In genomic region chr15:5127487-5127886, GRCm38 (mm10) we compare ENCODE assay signal across 13 mouse cellular contexts.
"Had no signal": no experiment of that assay in that cellular context is flagged by ENCODE, and none has a peak within 500 bp of the region (broad histone marks: within the 10 kb centered on the region; RNA-seq: fewer than 3 reads in every experiment).

No protein-coding gene starts in this region.

- H3K9ac ChIP-seq: midbrain, embryonic 15.5 days; neural tube, embryonic 13.5 days; stomach, embryonic 15.5 days had no signal

- H3K9me3 ChIP-seq: limb, embryonic 10.5 days; midbrain, embryonic 15.5 days; neural tube, embryonic 13.5 days; stomach, embryonic 15.5 days had no signal

- H3K4me3 ChIP-seq: layer of hippocampus, adult 2 months; limb, embryonic 10.5 days; midbrain, embryonic 15.5 days; neural tube, embryonic 13.5 days; stomach, embryonic 15.5 days had no signal

- H3K27me3 ChIP-seq: midbrain, embryonic 15.5 days; neural tube, embryonic 13.5 days; stomach, embryonic 15.5 days had no signal

- DNase-seq: kidney, adult 11 months; kidney, adult 9 months; kidney, postnatal 4 days; lung, adult 18-20 months; right cerebral cortex, postnatal 14 days; thymus, postnatal 4 days had no signal

- H3K4me2 ChIP-seq: midbrain, embryonic 11.5 days; midbrain, embryonic 15.5 days; neural tube, embryonic 13.5 days; stomach, embryonic 15.5 days had no signal

- H3K27ac ChIP-seq: kidney, postnatal 0 days; layer of hippocampus, adult 2 months; limb, embryonic 10.5 days; midbrain, embryonic 15.5 days; neural tube, embryonic 13.5 days; stomach, embryonic 15.5 days had no signal

- ATAC-seq: midbrain, embryonic 15.5 days had no signal

- H3K4me1 ChIP-seq: limb, embryonic 10.5 days; midbrain, embryonic 15.5 days; neural tube, embryonic 13.5 days; stomach, embryonic 15.5 days had no signal
